Mouse (Mus musculus) lung, adult 2 months (tissue): ENCODE data around the gene Sorcs3.

Experiments used
- CTCF ChIP-seq: fragments of 200-500 bp; IDR thresholded peaks from 2 replicates; pipeline ENCODE4 v1.5.1; 2011; ENCODE audit warnings: mild to moderate bottlenecking, low read length, control low read depth; ENCODE audit not compliant: insufficient read depth
- POLR2A ChIP-seq: fragments of 200-500 bp; IDR thresholded peaks from 2 replicates; pipeline ENCODE4 v1.6.1; 2011; ENCODE audit warnings: low read depth, mild to moderate bottlenecking, control low read depth, low read length, borderline replicate concordance; ENCODE audit errors: extremely low read depth

DNA sequence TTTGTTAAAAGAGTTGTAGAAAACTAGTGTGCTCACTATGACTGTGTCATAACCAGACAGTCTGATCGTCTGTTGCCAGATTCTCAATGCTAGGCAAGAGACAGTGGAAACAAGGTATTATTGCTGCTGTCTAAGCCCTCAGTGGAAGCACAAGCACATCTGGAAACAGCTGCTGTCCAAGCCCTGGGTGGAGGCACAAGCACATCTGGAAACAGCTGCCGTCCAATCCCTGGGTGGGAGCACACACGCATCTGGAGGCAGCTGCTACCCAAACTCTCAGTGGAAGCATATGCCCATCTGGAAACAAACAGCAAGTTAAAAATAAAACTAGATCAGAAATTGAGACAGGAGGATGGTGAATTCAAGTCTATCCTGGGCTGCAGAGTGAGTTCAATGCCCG, 136.9 kb downstream of the Sorcs3 start:
- TF ChIP-seq CTCF (no peak), POLR2A (no peak)
